Mouse (Mus musculus) lung, adult 2 months (tissue): ENCODE data around the gene Angptl3.

Experiments
- CTCF ChIP-seq: fragments of 200-500 bp; IDR thresholded peaks from 2 replicates; pipeline ENCODE4 v1.5.1; 2011; ENCODE audit warnings: mild to moderate bottlenecking, low read length, control low read depth; ENCODE audit not compliant: insufficient read depth
- POLR2A ChIP-seq: fragments of 200-500 bp; IDR thresholded peaks from 2 replicates; pipeline ENCODE4 v1.6.1; 2011; ENCODE audit warnings: low read depth, mild to moderate bottlenecking, control low read depth, low read length, borderline replicate concordance; ENCODE audit errors: extremely low read depth

DNA sequence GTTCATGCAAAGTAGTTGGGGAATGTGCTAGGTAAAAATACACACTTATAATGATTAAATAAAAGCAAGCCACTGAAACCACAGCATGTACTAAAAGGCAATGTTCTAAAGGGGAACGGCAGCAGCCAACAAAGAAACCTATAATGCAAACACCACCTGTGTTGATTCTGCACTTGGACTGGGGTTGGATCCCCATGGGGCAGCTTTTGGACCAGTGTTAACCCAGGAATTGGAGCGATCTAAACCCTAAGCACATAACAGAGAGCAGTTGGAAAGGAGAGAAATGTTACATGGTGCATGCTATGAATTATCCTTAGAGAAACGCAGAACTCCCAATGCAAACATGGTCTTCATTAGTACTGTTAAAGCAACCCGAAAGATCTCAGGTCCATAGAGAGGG is 37.3 kb upstream of the Angptl3 start:
- no peak for TF ChIP-seq CTCF
- TF ChIP-seq POLR2A: no peak
